Mouse (Mus musculus): ENCODE measurements around the gene Gstt2.

DNA sequence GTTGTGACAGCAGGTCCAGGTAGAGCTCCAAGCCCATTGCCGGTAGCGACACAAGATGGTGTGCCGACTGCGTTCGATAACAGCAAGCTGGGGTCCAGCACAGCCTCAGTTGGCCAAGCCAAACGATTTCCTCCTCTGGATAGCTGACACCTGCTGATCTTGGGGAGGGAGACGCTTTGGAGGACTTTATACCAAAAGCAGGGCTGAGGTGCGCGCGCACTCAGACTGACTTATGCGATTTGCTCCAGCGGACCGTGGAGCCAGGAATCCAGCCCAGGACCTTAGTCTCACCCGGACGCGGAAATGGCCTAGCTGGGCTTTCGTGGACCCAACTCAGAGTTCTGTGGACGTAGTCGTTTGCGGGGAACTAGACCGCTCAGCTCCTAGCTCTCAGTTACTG is 3.0 kb downstream of the Gstt2 start:
- TF ChIP-seq POLR2A (IDR thresholded peaks at IDR 0.05; ENCODE audit: low read depth, low read length) (no peak; the same call in 1 of the 2 replicates), CTCF (IDR thresholded peaks at IDR 0.05; ENCODE audit: extremely low read depth, insufficient read depth, insufficient read length, insufficient replicate concordance) (no peak)
